Mouse (Mus musculus): ENCODE measurements around the gene Rgr.

- TF ChIP-seq CTCF (conservative IDR thresholded peaks at IDR 0.05; ENCODE audit: low read length) (no peak), NANOG (IDR thresholded peaks at IDR 0.05; ENCODE audit: borderline replicate concordance, low read length) (no peak)
These were observed 59.0 kb downstream of the Rgr start for GRCm38 (mm10) chr14:36989784-36990183.

All from E14TG2a.4 (cell line).